Mouse (Mus musculus) lung, postnatal 0 days (tissue): ENCODE measurements around the gene Crtc3. TPM values are rescaled to one million over a fixed set of nuclear protein-coding genes. Genes with fewer than 3 reads are reported as not detected.
A peak's percentile ranks its signal among the peaks of the same experiment; 100 is the strongest.

Experiments used
- ATAC-seq: fragments of 200-750 bp; cut with Nextera tagmentation; 2 replicates; pipeline ENCODE4 v1.8.0; 2017; ENCODE audit warnings: moderate library complexity
- DNase-seq: peaks from one replicate; pipeline ENCODE4 v3.0.0-alpha.2; 2016; ENCODE audit warnings: low spot score
- H3K27ac ChIP-seq: fragments of 300-500 bp; sonication (generic); 2 replicates; pipeline ENCODE4 v1.5.1; 2014; ENCODE audit warnings: antibody characterized with exemption, mild to moderate bottlenecking, low read length, mixed read lengths
- H3K27me3 ChIP-seq: fragments of 300-500 bp; sonication (generic); replicated peaks from 2 replicates; pipeline ENCODE4 v1.6.1; 2014; ENCODE audit warnings: low read length, mixed read lengths; ENCODE audit not compliant: insufficient read depth
- H3K36me3 ChIP-seq: fragments of 300-500 bp; sonication (generic); 2 replicates; pipeline ENCODE4 v1.6.1; 2014; ENCODE audit warnings: low read length, mixed read lengths; ENCODE audit not compliant: insufficient read depth
- H3K4me1 ChIP-seq: fragments of 300-500 bp; sonication (generic); 2 replicates; pipeline ENCODE4 v1.6.1; 2014; ENCODE audit warnings: antibody characterized with exemption, low read depth, low read length, mixed read lengths; ENCODE audit not compliant: insufficient read depth
- H3K4me2 ChIP-seq: fragments of 300-500 bp; sonication (generic); replicated peaks from 2 replicates; pipeline ENCODE4 v1.6.1; 2014; ENCODE audit warnings: low read depth, mild to moderate bottlenecking, low read length, moderate library complexity, mixed read lengths
- H3K4me3 ChIP-seq: fragments of 300-500 bp; sonication (generic); 2 replicates; pipeline ENCODE4 v1.5.1; 2014; ENCODE audit warnings: low read depth, low read length
- H3K9ac ChIP-seq: fragments of 300-500 bp; sonication (generic); replicated peaks from 2 replicates; pipeline ENCODE4 v1.6.1; 2014; ENCODE audit warnings: low read depth, mild to moderate bottlenecking
- H3K9me3 ChIP-seq: fragments of 300-500 bp; sonication (generic); 2 replicates; pipeline ENCODE4 v1.6.1; 2016; ENCODE audit warnings: low read length, mixed read lengths
- CTCF ChIP-seq: IDR thresholded peaks from 2 replicates; pipeline ENCODE4 v1.5.1; 2016; ENCODE audit warnings: antibody characterized with exemption, mild to moderate bottlenecking
- EP300 ChIP-seq: IDR thresholded peaks from 2 replicates; pipeline ENCODE4 v1.6.1; 2016; ENCODE audit warnings: antibody characterized with exemption, mild to moderate bottlenecking, control low read depth
- WGBS: fragments of 180-500 bp; shearing (Covaris S2); extraction: QIAGEN DNeasy Blood & Tissue Kit; methylation state at CpG from one replicate; pipeline ENCODE4 v1.1.7; 2014; 5-methylcytosine and 5-hydroxymethylcytosine counted together
- polyA plus RNA-seq: library from polyadenylated mRNA; unstranded; fragments of >200 nt; fragmentation: Nextera tagmentation; extraction: Ambion mirVana; gene quantifications from 2 replicates; pipeline ENCODE4 v1.2.1, GENCODE M21; 2015

Gene Crtc3
- polyA plus RNA-seq, 1 experiment from 2014 or later, result 20.1 TPM

DNA sequence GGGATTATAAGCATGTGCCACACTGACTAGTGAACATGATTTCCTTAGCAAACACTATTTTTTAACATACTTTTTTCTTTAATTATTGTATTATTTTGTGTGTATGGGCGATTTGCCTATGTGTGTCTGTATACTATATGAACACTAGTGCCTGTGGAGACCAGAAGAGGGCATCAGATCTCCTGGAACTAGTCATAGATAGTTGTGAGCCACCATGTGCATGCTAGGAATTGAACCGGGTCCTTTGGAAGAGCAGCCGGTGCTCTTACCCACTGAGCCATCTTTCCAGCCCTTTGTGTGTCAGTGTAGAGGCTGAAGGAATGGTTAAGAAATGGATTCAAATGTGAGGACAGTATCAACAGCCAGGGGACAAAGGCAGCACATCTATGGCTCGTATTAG, 82.2 kb downstream of the Crtc3 start:
- Histone ChIP-seq H3K4me1 (no peaks in the 10 kb centered on the region), H3K4me3 (no peak overlapping the region), H3K9ac (no peak overlapping the region), H3K27me3 (no peaks in the 10 kb centered on the region), H3K36me3 (peaks cover 7% of the 10 kb centered on the region; the same call in 1 of the 2 replicates), H3K27ac (no peak overlapping the region), H3K9me3 (no peaks in the 10 kb centered on the region), H3K4me2 (no peak overlapping the region)
- WGBS, result 84% methylated on average over 4 of the region's 4 CpGs
- DNase-seq, result no peak
- ATAC-seq, result no peak
- TF ChIP-seq CTCF (peak; percentile 42), EP300 (no peak)

DNA sequence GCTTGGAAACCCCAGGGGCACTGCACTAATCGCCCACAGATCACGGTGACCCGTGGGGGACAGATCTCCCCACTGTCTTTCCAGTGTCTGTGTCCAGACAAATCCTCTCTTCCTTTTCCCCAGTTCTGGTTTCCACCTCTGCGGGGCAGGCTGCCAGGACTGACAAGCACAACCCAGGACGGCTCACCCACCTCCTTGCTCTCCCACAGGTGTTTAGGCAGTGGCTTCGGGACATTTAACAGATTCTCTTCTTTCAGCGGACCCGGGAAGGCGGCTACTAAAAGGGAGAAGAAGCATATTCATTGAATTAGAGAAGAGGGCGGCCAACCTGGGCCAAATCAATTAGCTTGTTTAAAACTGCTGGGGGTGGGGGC, 83.1 kb downstream of the Crtc3 start:
- ATAC-seq (no peak), DNase-seq (no peak)
- Histone ChIP-seq H3K36me3 (peaks cover 7% of the 10 kb centered on the region; the same call in 1 of the 2 replicates), H3K27me3 (no peaks in the 10 kb centered on the region), H3K4me1 (no peaks in the 10 kb centered on the region), H3K9me3 (no peaks in the 10 kb centered on the region), H3K27ac (no peak overlapping the region), H3K4me2 (no peak overlapping the region), H3K9ac (no peak overlapping the region), H3K4me3 (no peak overlapping the region)
- 39% methylated on average over 9 of the region's 10 CpGs for WGBS
- no peak for TF ChIP-seq EP300
- no peak for TF ChIP-seq CTCF

- peaks cover 11% of the 10 kb centered on the region; the same call in 1 of the 2 replicates for H3K36me3 ChIP-seq
- peak; percentile 43; the same call in 1 of the 2 replicates for ATAC-seq
Measured at GRCm38 (mm10) chr7:80604908-80605556, 83.6 kb downstream of the Crtc3 start.

DNA sequence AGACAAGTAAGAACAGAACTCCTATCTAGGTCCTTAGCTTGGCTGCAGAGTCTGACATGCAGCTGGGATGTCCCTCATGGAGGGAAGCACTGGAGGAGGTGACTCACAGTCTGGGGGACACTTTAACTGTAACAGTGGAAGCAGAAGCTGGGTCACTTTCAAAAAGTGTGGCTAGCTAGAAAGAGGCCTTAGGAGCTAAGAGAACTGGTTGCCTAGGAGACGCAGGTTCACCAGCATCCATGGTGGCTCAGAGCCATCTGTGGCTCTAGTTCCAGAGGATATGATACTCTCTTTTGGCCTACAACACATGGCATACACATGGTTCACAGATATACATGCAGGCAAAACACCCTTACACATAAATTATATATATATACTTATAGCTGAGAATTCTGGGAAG, 86.1 kb downstream of the Crtc3 start:
- WGBS, result 73% methylated on average over 1 of the region's 1 CpGs
- no peak for TF ChIP-seq CTCF
- no peak for TF ChIP-seq EP300
- Histone ChIP-seq H3K9ac (no peak overlapping the region), H3K9me3 (no peaks in the 10 kb centered on the region), H3K4me3 (no peak overlapping the region), H3K27ac (no peak overlapping the region), H3K4me1 (no peaks in the 10 kb centered on the region), H3K36me3 (peaks cover 5% of the 10 kb centered on the region; the same call in 1 of the 2 replicates), H3K27me3 (no peaks in the 10 kb centered on the region), H3K4me2 (no peak overlapping the region)
- DNase-seq (no peak), ATAC-seq (no peak)

More at GRCm38 (mm10) chr7:80604908-80605556, 83.6 kb downstream of the Crtc3 start:
- H3K27me3 ChIP-seq, result no peaks in the 10 kb centered on the region
- DNase-seq, result peak; percentile 28
- no peaks in the 10 kb centered on the region for H3K4me1 ChIP-seq
- no peak overlapping the region for H3K4me2 ChIP-seq
- no peak overlapping the region for H3K4me3 ChIP-seq
- H3K27ac ChIP-seq, result no peak overlapping the region
- 44% methylated on average over 11 of the region's 11 CpGs for WGBS
- no peak overlapping the region for H3K9ac ChIP-seq
- TF ChIP-seq EP300 (no peak), CTCF (peak; percentile 12; the same call in 1 of the 2 replicates)
- no peaks in the 10 kb centered on the region for H3K9me3 ChIP-seq

- DNase-seq (no peak), ATAC-seq (no peak)
- Histone ChIP-seq H3K4me3 (no peak overlapping the region), H3K27me3 (no peaks in the 10 kb centered on the region), H3K4me1 (no peaks in the 10 kb centered on the region), H3K9ac (no peak overlapping the region), H3K27ac (no peak overlapping the region), H3K4me2 (no peak overlapping the region), H3K36me3 (peaks cover 21% of the 10 kb centered on the region), H3K9me3 (no peaks in the 10 kb centered on the region)
- TF ChIP-seq EP300, result no peak
- TF ChIP-seq CTCF, result no peak
- WGBS, result 82% methylated on average over 13 of the region's 13 CpGs
Measured at GRCm38 (mm10) chr7:80598436-80598985, 90.2 kb downstream of the Crtc3 start.

DNA sequence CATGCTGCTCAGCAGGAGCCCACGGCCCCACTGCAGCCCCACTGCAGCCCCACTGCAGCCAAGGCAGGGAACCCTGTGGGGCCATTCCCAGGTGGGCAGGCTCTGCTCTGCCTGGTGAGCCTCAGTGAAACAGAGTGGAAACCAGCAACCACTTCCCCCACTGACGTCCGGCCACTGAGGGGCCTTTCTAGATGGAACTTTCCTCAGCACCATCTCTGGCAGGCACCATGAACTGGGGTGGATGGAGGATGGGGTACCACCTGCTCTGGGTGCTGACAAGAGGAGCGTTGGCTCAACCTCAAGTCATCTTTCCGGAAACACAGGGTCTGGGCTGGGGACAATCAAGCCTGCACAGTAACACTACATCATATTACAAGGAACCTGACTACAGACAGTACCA, 90.8 kb downstream of the Crtc3 start:
- TF ChIP-seq EP300, result no peak
- TF ChIP-seq CTCF, result no peak
- no peak overlapping the region for H3K4me3 ChIP-seq
- peaks cover 21% of the 10 kb centered on the region for H3K36me3 ChIP-seq
- H3K9me3 ChIP-seq, result no peaks in the 10 kb centered on the region
- no peak overlapping the region for H3K27ac ChIP-seq
- no peak overlapping the region for H3K9ac ChIP-seq
- no peaks in the 10 kb centered on the region for H3K27me3 ChIP-seq
- no peak overlapping the region for H3K4me2 ChIP-seq
- ATAC-seq (no peak), DNase-seq (no peak)
- H3K4me1 ChIP-seq, result no peaks in the 10 kb centered on the region
- 93% methylated on average over 5 of the region's 5 CpGs for WGBS
